Mouse (Mus musculus) megakaryocyte, adult 5-6 weeks (primary cell): ENCODE measurements around the gene Pla1a. TPM values are rescaled to one million over a fixed set of nuclear protein-coding genes. Genes with fewer than 3 reads are reported as not detected.
A peak's percentile ranks its signal among the peaks of the same experiment; 100 is the strongest.

Source experiments
- ATAC-seq: 2 replicates; pipeline ENCODE4 v1.8.0; 2016; ENCODE audit warnings: mild to moderate bottlenecking, inconsistent platforms; ENCODE audit not compliant: poor library complexity, severe bottlenecking
- total RNA-seq, 2 experiments: library from RNA; stranded (forward) in 1 of 2; stranded (reverse) in 1 of 2; fragments of 153-499, 151-499 nt in 1 of 2; fragments of 221-1000, 200-1000 nt in 1 of 2; gene quantifications; 2 replicates each; pipeline versions ENCODE4 v1.2.3 to v1.2.4; 2015 to 2017

The Pla1a gene
- total RNA-seq, 2 experiments from 2014 or later: 0.38 TPM; not detected in 1

DNA sequence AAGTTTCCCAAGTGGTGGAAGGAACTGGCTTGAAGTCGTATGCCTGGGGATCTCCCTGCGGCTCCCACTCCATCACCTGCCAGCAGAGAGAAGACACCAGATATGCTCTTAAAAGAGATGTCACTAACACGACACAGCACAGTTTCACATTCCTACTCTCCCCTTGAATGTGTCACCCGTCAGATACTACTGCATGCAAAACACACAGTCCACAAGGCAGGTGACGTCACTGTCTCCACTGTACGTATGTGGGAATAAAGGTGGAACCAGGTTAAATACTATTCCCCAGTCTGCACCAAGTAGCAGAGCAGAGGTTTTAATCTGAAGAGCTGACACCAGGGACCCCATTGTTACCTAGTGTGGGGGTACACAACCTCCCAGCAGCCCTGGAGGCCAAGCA, 7.5 kb upstream of the Pla1a start:
- ATAC-seq: no peak

DNA sequence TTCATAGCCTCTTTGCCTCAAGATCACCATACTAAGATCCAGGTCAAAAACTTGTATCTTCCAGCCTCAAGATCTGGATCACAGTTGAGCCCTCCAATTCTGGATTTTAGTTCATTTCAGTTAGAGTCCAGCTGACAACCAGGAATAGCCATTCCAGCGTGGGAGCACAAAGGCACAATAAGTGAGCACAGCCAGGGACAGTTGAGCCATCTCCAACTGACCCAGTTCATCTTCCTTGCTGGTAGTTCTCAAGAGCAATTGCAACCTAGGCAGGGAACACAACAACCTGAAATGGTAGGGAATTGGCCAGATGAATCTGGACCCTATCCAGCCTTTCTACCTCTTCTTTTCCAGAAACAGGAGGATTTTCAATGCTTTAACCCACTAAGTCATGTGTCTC, 6.2 kb upstream of the Pla1a start:
- ATAC-seq: no peak

DNA sequence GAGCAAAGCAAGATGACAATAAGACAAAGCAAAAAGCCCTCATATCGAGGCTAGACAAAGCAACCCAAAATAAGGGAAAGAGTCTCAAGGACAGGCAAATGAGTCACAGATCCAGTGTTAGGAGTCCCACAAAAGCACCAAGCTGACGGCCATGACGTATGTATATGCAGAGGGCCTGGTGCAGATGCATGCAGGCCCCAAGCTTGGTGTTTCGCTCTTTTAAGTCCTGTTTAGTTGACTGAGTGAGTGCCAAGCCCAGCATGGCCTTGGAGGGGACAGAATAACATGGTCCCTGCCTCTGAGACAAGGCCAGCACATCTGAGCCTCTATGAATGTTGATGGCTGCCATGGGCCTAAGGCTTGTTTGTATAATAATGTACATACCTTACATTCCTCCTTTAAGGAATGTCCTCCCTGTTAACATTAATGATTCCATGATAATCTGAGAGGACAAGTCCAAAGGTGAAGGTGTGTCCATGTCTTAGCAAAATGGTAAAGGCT, 1.4 kb upstream of the Pla1a start:
- ATAC-seq: no peak

DNA sequence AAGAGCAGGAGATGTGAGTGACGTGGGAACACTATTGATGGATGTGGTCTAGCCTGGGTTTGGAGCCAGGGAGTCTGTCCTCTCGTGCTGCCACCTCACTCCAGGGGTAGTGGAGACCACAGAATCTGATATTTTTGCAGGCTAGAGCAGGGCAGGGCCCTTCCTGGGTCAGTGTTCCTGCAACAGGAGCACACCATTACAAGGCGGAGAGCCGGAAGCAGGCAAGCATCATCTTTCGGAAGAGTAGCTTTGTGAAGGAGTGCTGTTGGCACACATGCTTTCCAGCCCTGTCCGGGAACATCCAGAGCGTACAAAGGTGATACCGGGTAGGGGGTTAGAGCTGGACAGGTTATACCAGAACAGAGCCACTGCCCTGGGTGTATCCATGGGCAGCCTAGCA, 569 bp upstream of the Pla1a start:
- no peak for ATAC-seq

DNA sequence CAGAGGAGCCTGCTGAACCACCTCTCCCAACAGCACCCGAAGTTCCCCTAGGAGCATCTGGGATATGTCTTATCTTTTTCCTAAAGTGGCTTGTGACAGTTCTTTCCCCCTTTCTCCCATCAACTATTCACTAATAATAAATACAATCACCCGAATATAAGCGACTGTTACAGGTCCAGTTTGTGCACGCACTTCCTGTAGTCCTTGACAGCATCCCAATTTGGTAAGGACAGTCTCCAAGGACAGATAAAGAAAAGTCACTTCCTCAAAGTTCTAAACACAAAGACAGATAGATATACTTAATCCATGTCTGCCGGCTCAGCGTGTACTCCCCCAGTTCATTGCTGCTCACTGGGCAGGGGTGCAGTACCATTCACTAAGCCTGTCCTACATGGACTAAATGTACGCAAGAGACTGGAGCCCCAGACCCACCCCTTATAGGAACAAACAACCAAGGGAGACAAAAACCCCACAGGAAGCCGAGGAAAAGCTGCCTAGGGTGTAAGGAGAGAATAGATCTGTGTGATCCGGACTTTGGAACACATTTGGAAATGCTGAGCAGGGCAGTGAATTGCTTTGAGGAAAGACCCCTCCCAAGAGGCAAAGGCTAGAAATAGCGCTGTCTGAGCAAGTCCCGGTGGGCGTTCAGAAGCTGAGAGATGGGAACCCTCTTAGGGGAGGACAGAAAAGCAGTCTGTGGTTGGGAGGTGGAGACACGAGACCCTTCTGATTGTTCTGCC, 1.3 kb downstream of the Pla1a start:
- ATAC-seq: no peak

DNA sequence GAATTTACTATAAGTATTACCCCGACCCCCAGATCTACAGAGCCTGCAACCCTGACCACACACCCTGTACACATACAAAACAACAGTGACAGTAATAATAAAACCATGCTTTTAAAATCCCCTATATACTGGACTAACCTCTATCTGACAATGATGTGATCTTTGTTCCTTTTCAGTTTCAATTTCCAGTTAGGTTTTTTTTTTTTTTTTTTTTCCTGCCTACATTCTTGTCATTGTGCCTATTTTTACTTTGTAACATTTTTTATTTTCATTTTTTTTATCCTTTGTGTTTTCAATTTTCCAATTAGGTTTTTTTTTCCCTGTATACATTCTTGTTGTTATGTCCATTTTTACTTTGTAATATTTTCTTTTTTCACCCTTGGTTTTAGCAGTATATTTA, 7.1 kb downstream of the Pla1a start:
- ATAC-seq: no peak

DNA sequence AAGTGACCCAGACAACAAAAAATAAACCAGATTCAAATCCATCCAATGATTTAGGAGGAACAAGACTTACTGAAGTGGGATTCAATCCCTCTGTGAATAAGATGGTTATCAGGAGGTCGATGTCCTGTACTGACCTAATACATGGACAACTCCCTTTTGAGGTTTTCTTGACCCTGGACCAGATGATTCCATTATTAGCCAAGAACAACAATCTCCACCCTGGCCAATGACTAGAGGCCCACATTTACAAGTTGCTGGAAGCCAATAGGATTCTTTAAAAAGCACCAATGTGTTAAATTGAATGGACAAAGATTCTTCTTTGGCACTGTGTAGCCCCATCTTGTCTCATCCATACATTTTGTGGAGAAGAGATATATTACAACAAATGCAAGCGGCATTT, 7.6 kb downstream of the Pla1a start:
- no peak for ATAC-seq

DNA sequence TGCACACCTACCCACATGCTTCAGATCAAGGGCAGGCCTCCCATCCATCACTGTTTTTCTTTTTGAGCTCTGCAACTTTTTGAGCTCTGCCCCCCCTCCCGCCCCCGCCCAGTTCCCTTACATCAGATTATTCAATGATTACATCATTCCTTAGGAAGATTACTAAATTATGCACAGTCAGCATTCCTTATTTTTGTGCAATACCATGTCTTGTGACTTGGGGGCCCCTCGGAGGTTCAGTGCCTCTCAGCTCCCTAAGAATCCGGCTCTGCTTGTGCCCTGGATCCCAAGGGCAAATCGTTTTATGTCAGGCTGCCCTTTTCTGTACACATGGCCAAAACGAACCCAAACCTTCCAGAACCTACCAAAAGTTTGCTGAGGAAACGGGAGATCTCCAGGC, 18.0 kb downstream of the Pla1a start:
- ATAC-seq: no peak

DNA sequence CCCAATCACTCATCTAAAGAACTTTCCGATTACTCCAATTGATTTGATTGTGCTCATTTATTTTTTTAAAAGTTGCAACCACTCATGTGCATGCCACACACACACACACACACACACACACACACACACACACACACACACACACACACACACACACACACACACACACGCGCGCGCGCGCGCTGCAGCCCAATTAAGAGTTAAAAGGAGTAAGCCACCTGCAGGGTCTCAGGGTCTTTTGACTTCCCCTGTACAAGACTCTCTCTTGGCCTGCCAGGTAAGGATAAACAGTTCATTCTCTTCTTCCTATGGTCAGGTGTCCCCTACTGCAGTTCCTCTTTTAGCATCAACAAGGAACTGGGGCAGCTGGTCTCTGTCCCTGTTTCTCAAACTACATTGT, 24.5 kb downstream of the Pla1a start:
- ATAC-seq: peak; percentile 30; the same call in 1 of the 2 replicates

DNA sequence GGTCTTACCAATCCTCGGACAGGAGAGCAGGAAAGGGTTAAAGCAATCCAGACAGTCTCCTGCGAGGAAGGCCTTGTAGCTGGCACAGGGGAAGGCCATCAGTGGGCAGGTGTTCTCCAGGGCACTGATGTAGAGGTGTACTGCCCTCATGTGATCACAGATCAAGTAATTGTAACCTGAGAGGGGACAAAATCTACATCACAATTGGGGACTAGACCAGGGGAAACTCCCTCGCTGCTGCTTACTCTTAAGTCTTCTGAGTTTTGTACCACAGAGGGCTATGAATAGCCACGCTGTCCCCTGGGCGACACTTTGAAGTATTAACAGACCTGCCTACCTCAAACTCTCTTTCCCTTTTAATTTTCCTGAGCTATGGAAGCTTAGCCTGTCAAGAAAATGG, 25.4 kb downstream of the Pla1a start:
- ATAC-seq: no peak

DNA sequence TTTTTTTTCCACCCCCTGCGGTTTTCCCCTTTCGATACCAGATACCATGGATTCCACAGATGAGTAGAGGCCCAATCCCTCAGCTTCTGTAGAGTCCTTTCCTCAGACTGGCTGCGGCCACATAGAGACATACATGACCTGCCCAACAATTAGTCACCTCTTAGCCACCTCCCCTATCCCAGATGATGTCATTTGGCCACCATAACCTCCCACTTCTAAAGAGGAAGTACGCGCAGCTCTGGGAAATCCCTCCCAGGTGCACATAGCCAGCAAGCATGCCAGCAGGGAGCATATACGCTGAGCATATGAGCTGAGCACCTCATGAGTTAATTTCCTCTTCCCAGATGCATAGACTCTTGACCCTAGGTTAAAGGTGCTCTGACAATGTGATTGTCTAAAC, 26.2 kb downstream of the Pla1a start:
- ATAC-seq: no peak

DNA sequence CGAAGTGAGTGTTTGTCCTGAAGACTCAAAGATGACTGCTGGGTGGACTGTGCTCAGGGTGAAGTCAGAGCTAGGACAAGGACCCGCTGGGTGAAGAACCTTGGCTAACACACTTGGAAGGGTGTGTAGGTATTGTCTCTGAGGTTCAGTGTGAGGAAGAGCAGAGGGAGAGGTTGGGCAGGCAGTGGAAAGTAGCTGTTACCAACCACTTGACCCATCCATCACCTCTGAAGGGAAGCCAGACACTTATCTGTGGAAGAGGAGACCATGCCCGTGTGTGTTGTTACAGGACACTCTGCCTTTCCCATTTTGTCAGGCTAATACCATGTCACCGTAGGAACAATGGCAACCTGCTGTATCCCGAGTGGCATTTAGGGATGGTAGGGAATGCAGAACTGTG, 26.7 kb downstream of the Pla1a start:
- no peak for ATAC-seq

DNA sequence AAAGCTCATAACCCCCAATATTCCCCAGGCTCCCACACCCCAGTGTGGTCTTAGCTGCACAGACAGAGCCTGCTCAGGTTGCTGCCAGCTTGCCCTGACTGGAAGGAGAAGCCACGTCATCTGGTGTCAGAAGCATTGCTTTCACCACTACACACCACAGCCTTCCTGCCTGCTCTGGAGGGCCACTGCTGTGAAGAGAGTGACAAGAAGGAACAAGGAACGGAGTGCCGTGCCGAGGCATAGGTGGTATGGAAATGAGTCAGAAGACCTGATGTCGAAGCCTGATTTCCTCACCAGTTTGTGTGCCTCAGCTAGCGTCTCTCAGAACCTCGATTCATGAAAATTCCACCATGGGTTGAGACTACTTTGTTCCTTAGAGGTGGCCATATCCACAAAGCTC, 29.3 kb downstream of the Pla1a start:
- ATAC-seq: peak; percentile 85

DNA sequence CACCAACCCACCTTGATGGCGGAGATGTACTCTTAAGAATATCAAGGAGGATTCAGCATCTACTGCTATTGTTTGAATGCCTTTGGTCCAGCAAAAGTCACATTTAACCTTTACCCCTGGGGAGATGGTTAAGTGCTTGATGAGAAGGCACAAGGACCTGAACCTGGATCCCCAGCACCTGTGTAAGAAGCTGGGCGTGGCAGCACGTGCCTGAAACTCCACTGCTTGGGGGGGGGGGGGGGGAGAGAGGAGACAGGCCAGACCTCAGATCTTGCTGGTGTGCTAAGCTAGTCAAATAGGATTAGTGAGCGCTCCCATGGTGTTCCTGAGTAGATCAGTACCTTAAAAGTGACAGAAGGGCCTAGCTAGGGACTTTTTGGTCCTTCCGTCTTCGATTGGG, 31.5 kb downstream of the Pla1a start:
- ATAC-seq: no peak

DNA sequence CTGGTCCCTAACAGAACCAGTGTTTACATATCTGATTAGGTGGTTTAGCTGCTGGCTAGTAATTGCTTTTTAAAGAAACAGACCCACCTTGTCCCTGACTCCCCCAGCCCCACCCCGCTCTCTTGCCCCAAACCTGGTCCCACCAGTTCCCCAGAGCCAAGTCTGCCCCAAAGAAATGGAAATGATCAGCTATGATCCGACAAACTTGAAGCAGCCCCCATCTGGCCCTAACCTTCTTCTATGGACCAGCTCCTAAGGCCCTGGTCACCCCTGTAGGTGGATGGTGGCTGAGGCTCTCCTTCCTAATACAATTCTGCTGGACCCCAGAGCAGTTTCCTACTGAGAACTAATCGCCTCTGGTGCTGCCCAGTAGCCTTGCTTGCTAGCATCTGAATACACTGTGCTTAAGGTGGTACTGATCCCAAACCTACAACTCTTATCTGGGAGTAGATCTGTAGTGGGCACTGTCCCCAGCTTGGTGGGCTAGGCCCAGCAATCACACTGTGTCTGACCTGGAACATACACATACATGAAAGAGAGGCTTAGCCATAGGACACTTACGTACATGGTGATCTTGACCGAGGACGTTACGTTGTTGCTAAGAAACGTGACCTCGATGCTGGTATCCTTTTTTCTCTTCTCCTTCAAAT, 32.5 kb downstream of the Pla1a start:
- no peak for ATAC-seq

DNA sequence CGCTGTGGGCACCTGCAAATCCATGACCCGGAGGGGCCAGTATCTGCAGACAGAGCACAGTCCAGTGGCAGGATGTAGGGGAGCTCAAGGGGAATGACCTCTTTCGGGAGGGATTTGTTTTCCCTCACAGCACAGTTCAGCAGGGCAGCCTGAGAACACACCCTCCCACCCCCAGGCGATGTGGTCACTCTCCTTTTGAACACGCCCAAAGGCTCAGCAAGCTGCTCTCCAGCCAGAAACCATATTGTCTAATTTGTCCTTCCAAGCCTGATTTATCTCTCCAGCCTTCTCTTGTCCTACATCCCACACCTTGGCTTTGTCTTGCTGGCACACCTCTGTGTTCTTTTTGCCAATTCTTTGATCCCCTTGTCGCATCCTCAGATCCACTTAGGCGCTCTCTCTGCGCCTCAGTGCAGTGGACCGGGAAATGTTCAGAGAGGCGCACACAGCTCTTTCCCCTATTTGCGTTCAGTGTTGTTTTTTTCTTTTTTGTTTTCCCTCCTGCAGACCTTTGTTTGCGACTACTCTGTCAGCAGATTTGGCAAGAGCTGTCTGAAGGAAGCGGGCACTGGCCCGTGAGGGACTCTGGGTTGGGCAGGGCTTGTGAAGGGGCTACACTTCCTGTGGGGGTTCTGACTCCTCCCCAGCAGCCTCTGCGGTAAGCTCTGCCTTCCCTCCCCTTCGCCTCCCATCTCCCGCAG, 33.3 kb downstream of the Pla1a start:
- ATAC-seq: peak; percentile 33

DNA sequence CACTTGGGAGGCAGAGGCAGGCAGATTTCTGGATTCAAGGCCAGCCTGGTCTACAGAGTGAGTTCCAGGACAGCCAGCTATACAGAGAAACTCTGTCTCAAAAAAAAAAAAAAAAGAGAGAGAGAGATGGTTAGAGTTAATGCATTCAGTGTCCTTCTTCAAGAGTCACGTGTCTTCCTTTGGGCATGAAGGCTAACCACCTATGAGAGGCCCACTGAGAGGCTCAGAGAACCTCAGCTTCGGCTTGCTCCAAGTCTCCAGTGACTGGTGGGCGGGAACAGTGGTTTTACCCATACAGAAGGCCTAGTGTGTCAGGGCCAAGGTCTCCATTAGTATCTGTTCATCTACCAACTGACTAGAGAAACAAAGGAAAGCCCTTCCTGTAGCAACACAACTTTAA, 33.9 kb downstream of the Pla1a start:
- ATAC-seq: no peak

DNA sequence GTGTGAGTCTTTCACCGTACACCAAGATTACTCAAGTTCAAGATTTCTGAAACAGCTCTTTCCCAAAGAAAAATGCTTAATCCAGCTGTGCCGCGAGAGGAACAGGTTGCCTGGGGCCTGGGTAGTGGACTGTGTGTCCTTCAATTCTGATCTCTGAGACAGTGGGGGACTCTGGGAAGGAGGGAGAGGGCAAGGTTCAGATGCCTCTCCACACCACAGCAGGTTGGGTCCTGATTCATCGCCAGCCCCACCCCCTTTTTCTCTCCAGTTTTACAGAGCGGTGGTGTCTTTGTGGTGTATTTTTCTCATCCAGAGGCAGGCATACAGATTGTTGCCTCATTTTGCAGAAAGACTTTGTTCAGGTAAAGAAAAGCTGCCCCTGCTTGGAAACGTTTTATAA, 34.7 kb downstream of the Pla1a start:
- no peak for ATAC-seq

DNA sequence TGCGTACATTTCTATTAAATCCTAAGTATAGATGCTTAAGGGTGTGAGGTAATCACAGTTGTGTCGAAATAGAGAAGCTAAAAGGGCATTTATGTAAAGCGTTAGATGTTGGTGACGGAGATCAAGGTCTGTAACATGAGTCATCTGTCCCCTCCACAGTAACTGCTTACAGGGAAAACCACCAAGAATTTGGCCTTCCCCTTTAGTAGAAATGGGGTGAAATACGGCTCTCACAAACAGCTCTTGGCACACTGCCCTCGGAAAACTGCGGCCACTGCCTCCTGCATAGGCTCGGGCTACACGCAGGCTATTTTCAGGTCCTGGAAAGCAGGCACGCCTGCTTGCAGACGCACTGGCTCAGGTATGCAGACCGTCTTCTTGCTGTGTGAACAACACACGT, 36.8 kb downstream of the Pla1a start:
- ATAC-seq: peak; percentile 68

DNA sequence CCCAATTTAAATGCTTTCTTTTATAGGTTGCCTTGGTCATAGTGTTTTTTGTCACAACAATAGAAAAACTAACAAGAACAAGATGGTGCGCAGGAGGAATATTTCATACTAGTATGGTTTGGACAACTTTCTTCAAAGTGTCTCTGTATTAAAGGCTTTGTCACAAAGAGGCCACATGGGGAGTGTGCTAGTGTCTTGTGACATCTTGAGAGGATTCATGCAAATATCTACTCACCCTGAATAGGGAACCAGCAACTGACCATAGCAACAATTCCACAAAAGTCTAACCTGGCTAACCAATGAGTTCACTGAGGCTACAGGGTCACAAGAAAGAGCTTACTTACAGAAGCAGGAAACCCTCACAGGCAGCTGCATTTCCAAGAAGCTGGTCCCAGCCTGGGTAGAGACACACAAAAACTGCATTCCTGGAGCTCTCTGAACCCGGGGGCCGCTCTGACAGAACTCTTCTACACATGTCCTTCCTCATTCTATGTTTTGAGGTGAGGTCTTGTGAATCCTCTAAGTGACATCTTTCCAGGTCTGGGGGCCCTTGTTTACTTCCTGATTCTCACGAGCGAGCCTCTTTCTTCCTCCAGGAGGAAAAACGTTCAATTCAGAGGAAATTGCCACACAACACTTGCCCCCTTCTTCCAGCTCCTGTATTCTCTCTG, 37.8 kb downstream of the Pla1a start:
- peak; percentile 29 for ATAC-seq

DNA sequence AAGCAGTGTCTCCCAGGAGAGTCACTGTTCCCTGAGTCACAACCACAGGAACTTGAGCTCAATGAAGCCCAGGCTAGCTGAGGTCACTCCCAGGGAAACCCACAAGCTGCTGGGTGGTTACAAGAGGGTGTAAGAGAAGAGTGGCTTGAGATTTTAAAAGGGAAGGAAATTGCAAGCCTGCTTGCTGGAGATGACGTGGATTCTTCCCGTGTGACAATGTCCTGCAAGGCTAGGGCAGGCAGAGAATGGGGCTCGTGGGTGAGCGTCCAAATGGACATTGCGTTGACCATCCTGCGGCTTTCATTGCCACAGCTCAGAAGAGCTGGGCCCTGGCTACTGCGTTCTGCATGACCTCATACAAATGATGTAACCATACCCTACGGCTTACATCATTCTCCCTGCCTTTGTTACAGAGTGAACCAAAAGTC, 38.7 kb downstream of the Pla1a start:
- peak; percentile 69 for ATAC-seq
